Mouse (Mus musculus) retina, postnatal 1 day (tissue): ENCODE measurements around the gene Ly9.

Experiments used
- DNase-seq: peaks from one replicate; pipeline ENCODE4 v3.0.0-alpha.2; 2012

Gene Ly9

GRCm38 (mm10) chr1:171607176-171607575 lies at the start of gene Ly9:
TSS of gene Ly9 (minus strand) at chr1:171607410.
- DNase-seq: no peak

- DNase-seq: no peak
Observed at GRCm38 (mm10) chr1:171652734-171653133, 45.5 kb upstream of the Ly9 start, which contains the start of gene Slamf7. TSS of gene Slamf7 (minus strand) at chr1:171653035.

- no peak for DNase-seq
Observed at GRCm38 (mm10) chr1:171648840-171649239, 41.6 kb upstream of the Ly9 start.

GRCm38 (mm10) chr1:171647716-171648115 lies 40.5 kb upstream of the Ly9 start:
- no peak for DNase-seq

- DNase-seq: no peak
Observed at GRCm38 (mm10) chr1:171646429-171646940, 39.3 kb upstream of the Ly9 start.

GRCm38 (mm10) chr1:171643612-171644011 lies 36.4 kb upstream of the Ly9 start:
- DNase-seq: no peak

GRCm38 (mm10) chr1:171640796-171641195 lies 33.6 kb upstream of the Ly9 start:
- DNase-seq: no peak

- DNase-seq: no peak
Observed at GRCm38 (mm10) chr1:171638686-171639085, 31.5 kb upstream of the Ly9 start.

GRCm38 (mm10) chr1:171637101-171637500 lies 29.9 kb upstream of the Ly9 start:
- DNase-seq: no peak

GRCm38 (mm10) chr1:171635696-171636095 lies 28.5 kb upstream of the Ly9 start:
- no peak for DNase-seq

- DNase-seq: no peak
Observed at GRCm38 (mm10) chr1:171631447-171631846, 24.2 kb upstream of the Ly9 start.

GRCm38 (mm10) chr1:171630912-171631311 lies 23.7 kb upstream of the Ly9 start:
- DNase-seq: peak; percentile 17

GRCm38 (mm10) chr1:171630041-171630440 lies 22.8 kb upstream of the Ly9 start:
- no peak for DNase-seq

GRCm38 (mm10) chr1:171629168-171629567 lies 22.0 kb upstream of the Ly9 start:
- no peak for DNase-seq

GRCm38 (mm10) chr1:171627801-171628200 lies 20.6 kb upstream of the Ly9 start:
- DNase-seq: no peak

GRCm38 (mm10) chr1:171620091-171620490 lies 12.9 kb upstream of the Ly9 start:
- no peak for DNase-seq

- DNase-seq: no peak
Observed at GRCm38 (mm10) chr1:171619645-171620044, 12.4 kb upstream of the Ly9 start.

GRCm38 (mm10) chr1:171619001-171619400 lies 11.8 kb upstream of the Ly9 start:
- no peak for DNase-seq

GRCm38 (mm10) chr1:171616881-171617515 lies 9.8 kb upstream of the Ly9 start:
- DNase-seq: no peak

- DNase-seq: peak; percentile 26
Observed at GRCm38 (mm10) chr1:171613962-171614361, 6.8 kb upstream of the Ly9 start.

GRCm38 (mm10) chr1:171610781-171611180 lies 3.6 kb upstream of the Ly9 start:
- peak; percentile 31 for DNase-seq

- DNase-seq: peak; percentile 19
Observed at GRCm38 (mm10) chr1:171610026-171610425, 2.8 kb upstream of the Ly9 start.

GRCm38 (mm10) chr1:171606656-171607055 lies 554 bp downstream of the Ly9 start:
- DNase-seq: no peak

GRCm38 (mm10) chr1:171604686-171605085 lies 2.5 kb downstream of the Ly9 start:
- no peak for DNase-seq

GRCm38 (mm10) chr1:171584584-171584983 lies 22.6 kb downstream of the Ly9 start:
- no peak for DNase-seq
